Mouse (Mus musculus): ENCODE measurements at regions not wholly inside any gene's neighbourhood (a gene's known extent, or its start where the extent isn't known, plus 50 kb on each side); places are given as distances from the start of the nearest gene placed in this dataset.
A peak's percentile ranks its signal among the peaks of the same experiment; 100 is the strongest.

- DNase-seq (ENCODE audit: low read depth, low spot score), result no peak
Measured at GRCm38 (mm10) chr8:78013101-78013500, 200.0 kb upstream of the Ttc29 start.

- DNase-seq (ENCODE audit: low read depth, low spot score), result no peak
Measured at GRCm38 (mm10) chr8:78018430-78019180, 194.5 kb upstream of the Ttc29 start.

DNA sequence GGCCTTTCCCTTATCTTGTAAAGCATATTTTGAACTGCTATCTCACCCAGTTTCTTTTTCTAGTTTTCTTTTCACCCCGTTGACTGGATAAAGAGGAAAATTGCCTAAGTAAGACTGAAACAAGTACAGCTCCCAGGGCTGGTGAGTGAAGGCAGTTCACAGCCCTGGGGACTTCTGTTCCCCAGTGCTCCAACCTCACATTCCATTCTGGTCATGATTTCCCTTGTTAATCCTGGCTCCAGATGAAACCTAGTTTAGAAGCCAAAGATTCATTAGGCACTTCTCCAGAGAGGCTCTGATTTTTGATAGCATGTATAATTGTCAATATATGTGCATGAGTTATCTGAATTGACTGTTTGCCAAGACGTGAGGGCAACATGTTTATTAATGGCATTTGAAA lies 191.6 kb upstream of the Ttc29 start:
- no peak for DNase-seq (ENCODE audit: low read depth, low spot score)

DNA sequence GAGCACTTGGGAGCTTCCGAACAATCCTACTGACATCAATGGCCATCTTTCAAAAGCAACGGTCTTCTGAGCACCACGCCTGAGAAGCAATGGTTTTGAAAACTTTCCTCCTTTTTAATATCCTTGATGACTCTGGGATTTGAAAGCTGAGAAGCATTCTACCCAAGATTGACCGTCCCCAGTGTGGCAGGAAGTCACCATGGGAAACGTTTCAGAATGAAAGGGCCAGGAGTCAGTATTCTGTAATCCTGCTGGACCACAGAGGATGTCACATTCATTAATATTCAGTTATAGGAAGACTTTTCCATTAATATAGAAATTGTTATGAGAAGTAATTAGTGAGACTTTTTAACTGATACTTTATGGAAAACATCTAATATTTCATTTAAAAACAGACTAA lies 190.1 kb upstream of the Ttc29 start:
- DNase-seq (ENCODE audit: low read depth, low spot score), result no peak

GRCm38 (mm10) chr8:78023467-78023866 lies 189.6 kb upstream of the Ttc29 start:
- no peak for DNase-seq (ENCODE audit: low read depth, low spot score)

DNA sequence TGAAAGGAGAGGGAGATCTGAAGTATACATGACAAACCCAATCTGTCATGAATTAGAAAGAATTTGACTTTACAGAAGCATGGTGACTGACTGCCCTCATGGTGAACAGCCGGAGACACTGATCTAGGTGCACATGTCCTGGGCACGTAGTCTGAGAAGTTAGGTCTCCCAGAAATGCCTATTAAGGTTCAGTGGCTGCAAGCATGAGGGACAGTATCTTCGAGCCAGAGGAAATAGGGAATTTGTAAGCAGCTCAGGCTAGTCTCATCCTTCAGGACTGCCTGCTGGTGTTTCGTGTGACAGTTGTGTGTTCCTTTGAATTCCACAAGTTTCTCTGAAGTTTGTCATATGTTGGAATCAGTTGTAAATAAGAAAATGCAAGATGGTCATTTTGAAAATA lies 189.2 kb upstream of the Ttc29 start:
- no peak for DNase-seq (ENCODE audit: low read depth, low spot score)

GRCm38 (mm10) chr8:78024964-78025363 lies 188.1 kb upstream of the Ttc29 start:
- no peak for DNase-seq (ENCODE audit: low read depth, low spot score)

- DNase-seq (ENCODE audit: low read depth, low spot score), result no peak
Measured at GRCm38 (mm10) chr8:78027371-78027770, 185.7 kb upstream of the Ttc29 start.

- no peak for DNase-seq (ENCODE audit: low read depth, low spot score)
Measured at GRCm38 (mm10) chr8:78028928-78029327, 184.2 kb upstream of the Ttc29 start.

DNA sequence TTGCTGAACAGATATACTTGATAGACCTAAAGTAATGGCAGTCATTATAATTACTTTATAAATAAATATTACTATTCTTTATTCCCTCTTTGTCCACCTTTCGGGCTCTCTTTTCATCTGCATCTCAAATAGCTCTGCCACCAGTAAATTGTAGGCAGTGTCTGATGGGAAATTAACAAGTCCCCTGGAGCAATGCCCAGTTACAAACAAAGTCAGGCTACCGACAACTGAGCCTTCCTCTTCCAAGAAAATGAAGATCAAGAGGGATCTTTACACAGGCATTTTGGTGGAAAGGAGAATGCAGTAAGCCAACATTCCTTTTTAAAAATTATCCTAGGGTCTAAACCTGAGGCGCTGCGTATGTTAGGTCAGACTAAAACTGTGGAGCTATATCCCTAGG lies 181.3 kb upstream of the Ttc29 start:
- DNase-seq (ENCODE audit: low read depth, low spot score), result no peak

DNA sequence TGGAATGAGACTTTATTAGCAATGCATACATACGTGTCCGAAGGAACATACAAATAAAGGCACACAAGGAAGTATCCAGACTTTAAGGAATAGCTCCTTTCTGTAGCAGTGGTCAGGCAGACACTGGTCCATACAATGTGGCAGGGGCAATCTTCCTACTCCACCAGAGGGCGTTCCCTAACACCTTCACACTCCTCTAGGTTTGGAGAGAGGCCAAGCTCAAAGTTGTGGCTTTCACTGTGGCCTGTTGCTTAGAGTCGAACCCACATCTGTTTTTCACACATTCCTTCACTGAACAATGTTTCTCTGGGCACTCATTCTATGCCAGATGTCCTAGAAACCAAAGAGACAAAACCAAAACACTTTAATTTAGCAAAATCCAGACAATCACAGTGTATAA lies 178.4 kb upstream of the Ttc29 start:
- DNase-seq (ENCODE audit: low read depth, low spot score), result no peak

- no peak for DNase-seq (ENCODE audit: low read depth, low spot score)
Measured at GRCm38 (mm10) chr8:78037218-78037617, 175.9 kb upstream of the Ttc29 start.

- no peak for DNase-seq (ENCODE audit: low read depth, low spot score)
Measured at GRCm38 (mm10) chr8:78046691-78047090, 166.4 kb upstream of the Ttc29 start.

DNA sequence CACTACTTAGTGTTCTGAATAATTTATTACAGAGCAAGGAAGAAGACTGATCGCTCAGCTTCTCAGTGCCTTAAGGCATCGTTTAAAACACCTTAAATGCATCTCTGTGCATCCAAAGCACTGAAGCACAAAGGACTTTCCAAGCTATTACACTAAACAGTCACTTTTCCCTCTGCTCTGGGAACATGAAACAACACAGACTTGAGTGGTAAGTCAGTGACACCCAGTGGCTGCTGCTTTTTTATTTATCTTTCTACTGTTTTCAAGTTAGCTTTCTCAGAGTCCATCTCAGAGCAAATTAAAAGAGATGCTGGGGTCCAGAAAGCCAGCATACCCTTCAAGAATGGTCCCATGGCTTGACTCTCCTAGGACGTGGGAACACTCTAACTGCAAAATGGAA lies 162.3 kb upstream of the Ttc29 start:
- no peak for DNase-seq (ENCODE audit: low read depth, low spot score)

DNA sequence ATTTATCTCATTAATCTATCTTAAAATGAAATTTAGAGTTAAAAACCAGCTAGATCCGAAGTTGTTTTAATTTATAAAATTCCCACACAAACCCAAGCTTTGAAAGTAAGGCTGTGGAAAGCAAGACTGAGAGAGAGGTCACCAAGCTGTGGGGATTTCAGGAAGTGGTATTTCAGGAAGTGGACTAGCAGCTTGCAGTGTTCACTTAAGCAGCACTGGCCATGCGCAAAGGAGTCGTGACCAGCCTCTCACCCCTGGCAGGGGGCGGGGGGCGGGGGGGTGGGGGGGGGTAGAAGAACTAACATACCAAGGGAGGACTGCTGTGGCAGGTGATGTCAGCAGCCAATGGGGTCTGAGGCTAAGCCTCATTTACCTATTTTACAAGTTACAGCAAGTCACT lies 158.7 kb upstream of the Ttc29 start:
- DNase-seq (ENCODE audit: low read depth, low spot score), result no peak

- DNase-seq (ENCODE audit: low read depth, low spot score), result no peak
Measured at GRCm38 (mm10) chr8:78054920-78055319, 158.2 kb upstream of the Ttc29 start.

GRCm38 (mm10) chr8:78055531-78055930 lies 157.6 kb upstream of the Ttc29 start:
- DNase-seq (ENCODE audit: low read depth, low spot score), result no peak

- DNase-seq (ENCODE audit: low read depth, low spot score), result no peak
Measured at GRCm38 (mm10) chr8:78057357-78057756, 155.7 kb upstream of the Ttc29 start.

- DNase-seq (ENCODE audit: low read depth, low spot score), result peak; percentile 16
Measured at GRCm38 (mm10) chr8:78061827-78062719, 151.0 kb upstream of the Ttc29 start.

DNA sequence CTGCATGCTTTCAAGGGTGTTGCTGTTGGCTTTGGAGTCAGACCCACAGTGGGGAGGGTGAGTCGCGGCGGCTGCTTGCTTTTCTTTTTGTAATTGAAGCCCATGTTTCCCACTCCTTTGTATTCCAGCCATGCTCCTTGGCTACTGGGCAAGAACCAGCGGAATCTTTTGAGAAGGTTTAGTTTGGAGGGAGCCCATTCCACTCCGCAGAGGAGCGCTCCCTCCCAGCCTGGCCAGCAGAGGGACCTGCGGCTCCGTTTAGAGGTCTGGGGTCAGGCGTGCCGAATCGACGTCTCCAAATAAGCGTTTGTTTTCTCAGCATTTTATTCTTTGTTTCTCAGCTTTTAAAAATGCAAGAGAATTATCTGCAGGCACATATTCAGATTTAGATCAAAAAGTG lies 149.6 kb upstream of the Ttc29 start:
- DNase-seq (ENCODE audit: low read depth, low spot score), result no peak

DNA sequence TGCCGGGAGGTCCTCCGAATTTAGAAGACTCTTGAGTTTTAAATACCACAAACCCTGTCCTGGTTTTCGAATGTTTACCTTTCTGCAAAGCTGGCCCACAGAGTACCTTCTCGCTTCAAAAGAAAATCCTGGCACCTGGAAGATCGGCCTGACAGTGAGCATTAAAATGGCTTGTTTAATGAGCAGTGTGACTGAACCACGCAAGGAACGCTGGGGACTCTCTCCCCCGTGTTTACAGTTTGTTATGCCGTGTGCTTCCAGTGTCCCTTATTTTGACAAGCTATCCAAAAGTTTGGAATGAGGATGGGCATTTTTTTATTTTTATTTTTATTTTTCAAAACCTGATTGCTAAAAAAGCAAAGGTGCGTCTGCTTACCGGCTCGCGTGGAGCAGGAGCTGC lies 148.9 kb upstream of the Ttc29 start:
- no peak for DNase-seq (ENCODE audit: low read depth, low spot score)

DNA sequence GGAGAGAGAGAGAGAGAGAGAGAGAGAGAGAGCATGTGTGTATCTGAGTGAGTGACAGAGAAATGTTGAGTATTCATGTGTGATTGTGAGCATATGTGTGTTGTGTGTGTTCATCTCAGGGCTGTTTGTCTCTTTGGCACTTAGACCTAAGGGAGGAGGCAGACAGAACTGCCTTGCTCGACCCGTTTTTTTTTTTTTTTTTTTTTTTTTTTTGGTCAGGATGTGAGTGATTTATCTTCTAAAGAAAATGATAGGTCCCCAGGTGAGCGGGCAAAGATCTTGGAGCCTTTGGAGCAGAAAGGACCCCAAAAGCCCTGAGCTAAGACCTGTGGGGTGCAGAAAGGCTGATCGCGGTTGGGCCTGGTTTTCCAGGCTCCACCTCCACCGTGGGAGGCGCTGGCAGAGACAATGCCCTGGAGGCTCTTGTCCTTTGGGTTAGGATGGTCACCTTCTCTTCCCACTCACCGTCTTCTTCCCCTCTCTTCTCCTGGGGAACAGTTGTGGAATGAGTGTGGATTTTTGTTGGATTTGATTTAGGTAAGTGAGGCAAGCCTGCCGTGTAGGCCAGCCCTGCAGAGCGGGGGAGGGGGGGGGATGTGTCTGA lies 147.1 kb upstream of the Ttc29 start:
- no peak for DNase-seq (ENCODE audit: low read depth, low spot score)

Data from retina, adult 2 months (tissue).